Mouse (Mus musculus): ENCODE results near the gene Edrf1. TPM values are rescaled to one million over a fixed set of nuclear protein-coding genes. Genes with fewer than 3 reads are reported as not detected.
"Not testable (repeated sequence)": the region's sequence is repeated elsewhere in the genome, so short reads cannot be mapped to it uniquely, and the experiment has no call there.

Edrf1 gene
- total RNA-seq, 2 experiments from 2014 or later, result 7.8 to 8.3 TPM

- DNase-seq (ENCODE audit: low spot score), result no peak
Observed at GRCm38 (mm10) chr7:133638821-133639220, 1.5 kb downstream of the Edrf1 start.

GRCm38 (mm10) chr7:133645716-133646115 lies 8.4 kb downstream of the Edrf1 start:
- no peak for DNase-seq (ENCODE audit: low spot score)

- DNase-seq (ENCODE audit: low spot score), result no peak
Observed at GRCm38 (mm10) chr7:133662467-133662866, 25.1 kb downstream of the Edrf1 start.

- peak; percentile 5 for DNase-seq (ENCODE audit: low spot score)
Observed at GRCm38 (mm10) chr7:133669071-133669470, 31.7 kb downstream of the Edrf1 start.

GRCm38 (mm10) chr7:133669946-133670345 lies 32.6 kb downstream of the Edrf1 start:
- no peak for DNase-seq (ENCODE audit: low spot score)

GRCm38 (mm10) chr7:133670846-133671245 lies 33.5 kb downstream of the Edrf1 start:
- DNase-seq (ENCODE audit: low spot score), result no peak

GRCm38 (mm10) chr7:133676002-133676401 lies 38.7 kb downstream of the Edrf1 start:
- DNase-seq (ENCODE audit: low spot score), result no peak

GRCm38 (mm10) chr7:133678716-133679115 lies 41.4 kb downstream of the Edrf1 start:
- no peak for DNase-seq (ENCODE audit: low spot score)

GRCm38 (mm10) chr7:133679439-133679838 lies 42.1 kb downstream of the Edrf1 start:
- DNase-seq (ENCODE audit: low spot score), result no peak

GRCm38 (mm10) chr7:133679961-133680360 lies 42.6 kb downstream of the Edrf1 start, which contains the start of gene Mmp21:
Gene Mmp21 (minus strand): TSS chr7:133680061.
- no peak for DNase-seq (ENCODE audit: low spot score)

GRCm38 (mm10) chr7:133683626-133684025 lies 46.3 kb downstream of the Edrf1 start:
- DNase-seq (ENCODE audit: low spot score), result no peak

- no peak for DNase-seq (ENCODE audit: low spot score)
Observed at GRCm38 (mm10) chr7:133684110-133684509, 46.8 kb downstream of the Edrf1 start.

GRCm38 (mm10) chr7:133684701-133685100 lies 47.4 kb downstream of the Edrf1 start:
- no peak for DNase-seq (ENCODE audit: low spot score)

GRCm38 (mm10) chr7:133685644-133686043 lies 48.3 kb downstream of the Edrf1 start:
- not testable (repeated sequence) for DNase-seq (ENCODE audit: low spot score)

GRCm38 (mm10) chr7:133698021-133698709 lies 60.8 kb downstream of the Edrf1 start:
- no peak for DNase-seq (ENCODE audit: low spot score)

GRCm38 (mm10) chr7:133699885-133700284 lies 62.5 kb downstream of the Edrf1 start:
- no peak for DNase-seq (ENCODE audit: low spot score)

- DNase-seq (ENCODE audit: low spot score), result no peak
Observed at GRCm38 (mm10) chr7:133701366-133701765, 64.0 kb downstream of the Edrf1 start.

- no peak for DNase-seq (ENCODE audit: low spot score)
Observed at GRCm38 (mm10) chr7:133702333-133702732, 65.0 kb downstream of the Edrf1 start.

GRCm38 (mm10) chr7:133703906-133704305 lies 66.6 kb downstream of the Edrf1 start:
- no peak for DNase-seq (ENCODE audit: low spot score)

- DNase-seq (ENCODE audit: low spot score), result no peak
Observed at GRCm38 (mm10) chr7:133707301-133707700, 70.0 kb downstream of the Edrf1 start.

- DNase-seq (ENCODE audit: low spot score), result no peak
Observed at GRCm38 (mm10) chr7:133715387-133715786, 78.0 kb downstream of the Edrf1 start.

GRCm38 (mm10) chr7:133718580-133718979 lies 81.2 kb downstream of the Edrf1 start:
- DNase-seq (ENCODE audit: low spot score), result no peak

- DNase-seq (ENCODE audit: low spot score), result no peak
Observed at GRCm38 (mm10) chr7:133720616-133721015, 83.3 kb downstream of the Edrf1 start.
